In the genomic region with DNA sequence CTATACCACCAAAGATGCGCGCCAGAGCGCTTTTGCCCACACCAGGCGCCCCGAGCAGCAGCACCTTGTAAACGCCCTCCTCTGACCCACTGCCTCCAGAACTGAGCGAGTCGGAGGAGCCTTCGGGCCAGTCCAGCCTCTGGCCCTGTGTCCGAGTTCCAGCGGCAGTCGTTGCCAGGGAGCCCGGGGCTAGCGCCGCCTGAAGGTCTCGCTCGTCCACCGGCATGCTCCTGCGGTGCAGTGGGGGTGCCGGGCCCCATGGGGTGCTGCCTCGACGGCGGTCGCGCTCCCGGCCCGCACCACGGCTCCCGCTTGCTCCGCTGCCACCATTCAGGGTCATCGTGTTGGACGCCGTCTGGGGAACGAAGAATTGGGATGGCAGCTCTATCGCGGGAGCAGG, we compare ENCODE assay signal across 8 mouse cellular contexts. TPM values are rescaled to one million over a fixed set of nuclear protein-coding genes. Genes with fewer than 3 reads are reported as not detected.
DNase-seq lines count a peak whose midpoint lies in the region; ATAC-seq and TF ChIP-seq lines count a peak whose summit lies in the region.

No protein-coding gene starts in this region.

- no peaks in the 10 kb centered on the region for H3K36me3 ChIP-seq in kidney, adult 2 months (ENCODE audit: control insufficient read depth, insufficient read depth, low read length)
- H3K36me3 ChIP-seq in intestine, postnatal 0 days (ENCODE audit: control insufficient read depth, insufficient read depth): peaks cover 3% of the 10 kb centered on the region; the same call in 1 of the 2 replicates

- ATAC-seq in Patski: peak; percentile 45
- ATAC-seq in intestine, postnatal 0 days: peak; percentile 33; the same call in 1 of the 2 replicates
- peak; percentile 45 for ATAC-seq in megakaryocyte-erythroid progenitor cell, adult 5-6 weeks (replicated peaks; ENCODE audit: low FRiP score, low TSS enrichment, poor library complexity, severe bottlenecking)

- peak overlapping the region; percentile 59 for H3K4me3 ChIP-seq in kidney, adult 2 months (ENCODE audit: insufficient read depth, low read depth, low read length)
- peak overlapping the region; percentile 31 for H3K4me3 ChIP-seq in intestine, postnatal 0 days (ENCODE audit: low read depth, low read length)

- H3K4me2 ChIP-seq in intestine, postnatal 0 days (replicated peaks; ENCODE audit: low read depth): peak overlapping the region; percentile 60

- peaks cover 6% of the 10 kb centered on the region; the same call in 1 of the 2 replicates for H3K4me1 ChIP-seq in kidney, adult 2 months (ENCODE audit: control insufficient read depth, insufficient read depth, low read length)
- 0 out of 2 replicates have a peak, but pooled peaks cover 5% of the 10 kb centered on the region for H3K4me1 ChIP-seq in intestine, postnatal 0 days (replicated peaks; ENCODE audit: control insufficient read depth, insufficient read depth, low read length)

- intact Hi-C loops in gastrocnemius, postnatal 14 days (cut with DNase I; ENCODE audit: low total_unique reads): no loop called here
- intact Hi-C loops in left cerebral cortex, postnatal 4 days (cut with DNase I): no loop called here

- TF ChIP-seq POLR2A in kidney, adult 2 months (IDR thresholded peaks at IDR 0.05; ENCODE audit: low read depth, low read length): no peak

- CTCF ChIA-PET in Patski (lab: Charles Lee): interaction anchor here (1.6 kb wide), 1 partner anchor 9 kb away, joined by 3 read pairs; no protein-coding TSS in a partner anchor

- peak overlapping the region; percentile 24; the same call in 1 of the 2 replicates for H3K9ac ChIP-seq in intestine, postnatal 0 days (ENCODE audit: low read depth, low read length)

- DNase-seq in kidney, adult 2 months: no peak
- no peak for DNase-seq in kidney, adult 18-20 months
- DNase-seq in Patski (ENCODE audit: low read depth, low spot score): no peak
- peak; percentile 57 for DNase-seq in gastrocnemius, postnatal 14 days
- DNase-seq in testis, postnatal 10 days (ENCODE audit: low spot score): peak; percentile 55
- DNase-seq in left cerebral cortex, postnatal 4 days: no peak

- H3K9me3 ChIP-seq in intestine, postnatal 0 days (ENCODE audit: control insufficient read depth): no peaks in the 10 kb centered on the region

- 17% methylated on average over 36 of the region's 36 CpGs for WGBS in kidney, adult 2 months
- 3% methylated on average over 36 of the region's 36 CpGs for WGBS in intestine, postnatal 0 days

- H3K27ac ChIP-seq in kidney, adult 2 months (ENCODE audit: insufficient read depth, low read depth, low read length): peak overlapping the region; percentile 69
- no peak overlapping the region for H3K27ac ChIP-seq in intestine, postnatal 0 days (ENCODE audit: low read depth, low read length)

- in situ Hi-C loops in Patski (cut with MboI; ENCODE audit: low pct_unique_long_range_greater_than_20kb): loop anchor here (10.0 kb wide), 1 partner anchor 664 kb away; the partner anchor contains the start of genes E2f4 and Exoc3l

- POLR2A ChIA-PET in Patski (lab: Charles Lee): interaction anchor here (0.9 to 1.2 kb wide), 3 partner anchors 11 to 39 kb away, joined by 3 to 4 read pairs (median 3); partner anchors contain the start of genes Ciao2b and Pdp2

- no peak for TF ChIP-seq CTCF in kidney, adult 2 months (conservative IDR thresholded peaks at IDR 0.05; ENCODE audit: insufficient read depth, insufficient read length, low read depth, low read length)
- TF ChIP-seq CTCF in Patski (IDR thresholded peaks at IDR 0.05): no peak
- TF ChIP-seq CTCF in intestine, postnatal 0 days (IDR thresholded peaks at IDR 0.05; ENCODE audit: low read depth): peak; percentile 35

- H3K27me3 ChIP-seq in kidney, adult 2 months (replicated peaks; ENCODE audit: control insufficient read depth, insufficient read depth, low read length): no peaks in the 10 kb centered on the region
- H3K27me3 ChIP-seq in Patski: no peaks in the 10 kb centered on the region
- H3K27me3 ChIP-seq in intestine, postnatal 0 days (replicated peaks; ENCODE audit: control insufficient read depth, insufficient read depth, low read length): peaks cover 22% of the 10 kb centered on the region; the same call in 1 of the 2 replicates

RNA-seq across cellular contexts. Expression of gene Rrad, which starts 0.6 kb away (rescaled TPM):
- 5.0 and 5.8 TPM in 2 replicates for polyA plus RNA-seq in kidney, adult 2 months (2012; rRNA removed)
- 56.1 TPM for polyA plus RNA-seq in Patski (2021)
- 10 to 100 TPM in 1 of 2 experiments, 1 to 10 TPM in 1; 3.7 to 15.5 TPM for total RNA-seq in gastrocnemius, postnatal 14 days (2021)
- polyA plus RNA-seq in intestine, postnatal 0 days (2015; fragmentation: Nextera tagmentation; extraction: Ambion mirVana): 5.8 and 6.1 TPM in 2 replicates
- total RNA-seq in megakaryocyte-erythroid progenitor cell, adult 5-6 weeks (2014; fragmentation: Nextera tagmentation): 1.1 TPM in 1 of 2 replicates, not detected in the other
- total RNA-seq in megakaryocyte-erythroid progenitor cell, adult 5-6 weeks (2017): 0.19 and 0.94 TPM in 2 replicates
- 1 to 10 TPM; 3.2 to 3.3 TPM for total RNA-seq in left cerebral cortex, postnatal 4 days (2021)

RNA-seq across cellular contexts. Expression of gene Cdh16, which starts 6.4 kb away (rescaled TPM):
- 1,103 and 1,106 TPM in 2 replicates for polyA plus RNA-seq in kidney, adult 2 months (2012; rRNA removed)
- 738 TPM for polyA plus RNA-seq in Patski (2021)
- not detected for total RNA-seq in gastrocnemius, postnatal 14 days (2021)
- polyA plus RNA-seq in intestine, postnatal 0 days (2015; fragmentation: Nextera tagmentation; extraction: Ambion mirVana): not detected in 2 replicates
- total RNA-seq in megakaryocyte-erythroid progenitor cell, adult 5-6 weeks (2014; fragmentation: Nextera tagmentation): not detected in 2 replicates
- not detected in 2 replicates for total RNA-seq in megakaryocyte-erythroid progenitor cell, adult 5-6 weeks (2017)
- total RNA-seq in left cerebral cortex, postnatal 4 days (2021): not detected

RNA-seq across cellular contexts. Expression of gene Ciao2b, which starts 11.2 kb away (rescaled TPM):
- 46.5 and 57.7 TPM in 2 replicates for polyA plus RNA-seq in kidney, adult 2 months (2012; rRNA removed)
- polyA plus RNA-seq in Patski (2021): 117 TPM
- total RNA-seq in gastrocnemius, postnatal 14 days (2021): 10 to 100 TPM; 27.1 to 32.0 TPM
- 59.1 and 60.6 TPM in 2 replicates for polyA plus RNA-seq in intestine, postnatal 0 days (2015; fragmentation: Nextera tagmentation; extraction: Ambion mirVana)
- total RNA-seq in megakaryocyte-erythroid progenitor cell, adult 5-6 weeks (2014; fragmentation: Nextera tagmentation): 51.5 and 66.1 TPM in 2 replicates
- total RNA-seq in megakaryocyte-erythroid progenitor cell, adult 5-6 weeks (2017): 26.4 and 27.7 TPM in 2 replicates
- 10 to 100 TPM; 34.7 to 39.2 TPM for total RNA-seq in left cerebral cortex, postnatal 4 days (2021)

RNA-seq across cellular contexts. Expression of gene Pdp2, which starts 39.3 kb away (rescaled TPM):
- polyA plus RNA-seq in kidney, adult 2 months (2012; rRNA removed): 25.7 and 29.2 TPM in 2 replicates
- 3.5 TPM for polyA plus RNA-seq in Patski (2021)
- 1 to 10 TPM; 3.9 to 4.7 TPM for total RNA-seq in gastrocnemius, postnatal 14 days (2021)
- polyA plus RNA-seq in intestine, postnatal 0 days (2015; fragmentation: Nextera tagmentation; extraction: Ambion mirVana): 12.2 and 15.2 TPM in 2 replicates
- total RNA-seq in megakaryocyte-erythroid progenitor cell, adult 5-6 weeks (2014; fragmentation: Nextera tagmentation): 8.6 and 9.5 TPM in 2 replicates
- 10.2 and 10.4 TPM in 2 replicates for total RNA-seq in megakaryocyte-erythroid progenitor cell, adult 5-6 weeks (2017)
- 10 to 100 TPM; 13.0 to 13.6 TPM for total RNA-seq in left cerebral cortex, postnatal 4 days (2021)

Comparison
In these comparisons a context has a peak if more than half of its experiments do, and no peak if none do; other contexts are left out.
1. DNase-seq: peak in gastrocnemius, postnatal 14 days (single experiment) and testis, postnatal 10 days (single experiment); none in kidney, adult 2 months (single experiment), kidney, adult 18-20 months (single experiment), Patski (single experiment) and left cerebral cortex, postnatal 4 days (single experiment).
2. Peak in every context shown above with its lines, with median percentiles within 50 percentile points of each other: ATAC-seq.